Mouse (Mus musculus): ENCODE measurements at regions not wholly inside any gene's neighbourhood (a gene's known extent, or its start where the extent isn't known, plus 50 kb on each side); places are given as distances from the start of the nearest gene placed in this dataset.

GRCm38 (mm10) chr12:21505731-21506368 is 88.4 kb upstream of the Ywhaq start:
- TF ChIP-seq CEBPB (IDR thresholded peaks at IDR 0.05; ENCODE audit: low read depth): no peak
- TF ChIP-seq MYOG (IDR thresholded peaks at IDR 0.05; ENCODE audit: control insufficient read depth, extremely low read depth, insufficient read length): no peak
- no peak for TF ChIP-seq USF1 (IDR thresholded peaks at IDR 0.05; ENCODE audit: low read depth)
- no peak for TF ChIP-seq MYOD1 (IDR thresholded peaks at IDR 0.05; ENCODE audit: control insufficient read depth, insufficient read length, low read depth)
- TF ChIP-seq CTCF (IDR thresholded peaks at IDR 0.05; ENCODE audit: control insufficient read depth, insufficient read depth, insufficient read length): no peak
- no peak for TF ChIP-seq FOSL1 (IDR thresholded peaks at IDR 0.05; ENCODE audit: insufficient read depth, low read length, poor library complexity, severe bottlenecking)
- TF ChIP-seq MAX (IDR thresholded peaks at IDR 0.05): no peak
- Histone ChIP-seq H3K79me2 (ENCODE audit: control insufficient read depth, insufficient read depth) (no peaks in the 10 kb centered on the region), H3K27me3 (ENCODE audit: control insufficient read depth, insufficient read depth, insufficient read length) (no peaks in the 10 kb centered on the region), H3K36me3 (ENCODE audit: control insufficient read depth, insufficient read depth) (no peaks in the 10 kb centered on the region), H3ac (ENCODE audit: control insufficient read depth, insufficient read length, low read depth) (no peak overlapping the region), H3K4me3 (ENCODE audit: insufficient read depth, poor library complexity, severe bottlenecking) (no peak overlapping the region), H3K79me3 (ENCODE audit: low read depth) (no peaks in the 10 kb centered on the region)

GRCm38 (mm10) chr12:21503250-21503649 is 85.8 kb upstream of the Ywhaq start:
- Histone ChIP-seq H3K27me3 (ENCODE audit: control insufficient read depth, insufficient read depth, insufficient read length) (no peaks in the 10 kb centered on the region), H3K79me3 (ENCODE audit: low read depth) (no peaks in the 10 kb centered on the region), H3K79me2 (ENCODE audit: control insufficient read depth, insufficient read depth) (no peaks in the 10 kb centered on the region), H3K4me3 (ENCODE audit: insufficient read depth, poor library complexity, severe bottlenecking) (no peak overlapping the region), H3ac (ENCODE audit: control insufficient read depth, insufficient read length, low read depth) (no peak overlapping the region), H3K36me3 (ENCODE audit: control insufficient read depth, insufficient read depth) (no peaks in the 10 kb centered on the region)
- TF ChIP-seq CEBPB (IDR thresholded peaks at IDR 0.05; ENCODE audit: low read depth) (no peak), MAX (IDR thresholded peaks at IDR 0.05) (no peak), CTCF (IDR thresholded peaks at IDR 0.05; ENCODE audit: control insufficient read depth, insufficient read depth, insufficient read length) (no peak), USF1 (IDR thresholded peaks at IDR 0.05; ENCODE audit: low read depth) (no peak), FOSL1 (IDR thresholded peaks at IDR 0.05; ENCODE audit: insufficient read depth, low read length, poor library complexity, severe bottlenecking) (no peak), MYOG (IDR thresholded peaks at IDR 0.05; ENCODE audit: control insufficient read depth, extremely low read depth, insufficient read length) (no peak), MYOD1 (IDR thresholded peaks at IDR 0.05; ENCODE audit: control insufficient read depth, insufficient read length, low read depth) (no peak)

DNA sequence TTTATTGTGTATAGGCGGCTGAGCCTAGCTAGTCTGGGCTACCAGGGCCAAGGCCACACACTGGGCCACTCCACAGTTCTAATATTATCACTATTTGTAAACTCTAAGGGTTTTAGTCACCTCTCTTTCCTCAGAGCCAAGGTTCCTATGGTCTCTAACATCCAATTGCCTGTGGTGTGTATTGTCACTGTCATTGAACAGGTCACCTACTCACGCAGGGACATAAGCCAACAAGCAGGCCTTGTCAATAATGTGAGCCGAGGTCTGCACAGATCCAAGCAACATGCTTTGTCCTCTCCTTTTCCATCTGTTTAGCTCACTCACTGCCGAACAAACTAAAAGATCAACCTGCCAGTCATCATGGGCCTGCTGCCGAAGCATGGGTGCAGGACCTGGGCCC is 79.5 kb upstream of the Ywhaq start:
- Histone ChIP-seq H3K27me3 (ENCODE audit: control insufficient read depth, insufficient read depth, insufficient read length) (no peaks in the 10 kb centered on the region), H3K79me3 (ENCODE audit: low read depth) (no peaks in the 10 kb centered on the region), H3K36me3 (ENCODE audit: control insufficient read depth, insufficient read depth) (no peaks in the 10 kb centered on the region), H3K4me3 (ENCODE audit: insufficient read depth, poor library complexity, severe bottlenecking) (no peak overlapping the region), H3ac (ENCODE audit: control insufficient read depth, insufficient read length, low read depth) (no peak overlapping the region), H3K79me2 (ENCODE audit: control insufficient read depth, insufficient read depth) (no peaks in the 10 kb centered on the region)
- TF ChIP-seq MAX (IDR thresholded peaks at IDR 0.05) (no peak), FOSL1 (IDR thresholded peaks at IDR 0.05; ENCODE audit: insufficient read depth, low read length, poor library complexity, severe bottlenecking) (no peak), MYOD1 (IDR thresholded peaks at IDR 0.05; ENCODE audit: control insufficient read depth, insufficient read length, low read depth) (no peak), CTCF (IDR thresholded peaks at IDR 0.05; ENCODE audit: control insufficient read depth, insufficient read depth, insufficient read length) (no peak), MYOG (IDR thresholded peaks at IDR 0.05; ENCODE audit: control insufficient read depth, extremely low read depth, insufficient read length) (no peak), USF1 (IDR thresholded peaks at IDR 0.05; ENCODE audit: low read depth) (no peak)

- H3K36me3 ChIP-seq (ENCODE audit: control insufficient read depth, insufficient read depth): no peaks in the 10 kb centered on the region
- H3K79me3 ChIP-seq (ENCODE audit: low read depth): no peaks in the 10 kb centered on the region
- H3ac ChIP-seq (ENCODE audit: control insufficient read depth, insufficient read length, low read depth): no peak overlapping the region
- no peaks in the 10 kb centered on the region for H3K79me2 ChIP-seq (ENCODE audit: control insufficient read depth, insufficient read depth)
- H3K4me3 ChIP-seq (ENCODE audit: insufficient read depth, poor library complexity, severe bottlenecking): no peak overlapping the region
- no peaks in the 10 kb centered on the region for H3K27me3 ChIP-seq (ENCODE audit: control insufficient read depth, insufficient read depth, insufficient read length)
- TF ChIP-seq FOSL1 (IDR thresholded peaks at IDR 0.05; ENCODE audit: insufficient read depth, low read length, poor library complexity, severe bottlenecking) (no peak), MAX (IDR thresholded peaks at IDR 0.05) (no peak), USF1 (IDR thresholded peaks at IDR 0.05; ENCODE audit: low read depth) (no peak), MYOD1 (IDR thresholded peaks at IDR 0.05; ENCODE audit: control insufficient read depth, insufficient read length, low read depth) (no peak), CTCF (IDR thresholded peaks at IDR 0.05; ENCODE audit: control insufficient read depth, insufficient read depth, insufficient read length) (no peak), MYOG (IDR thresholded peaks at IDR 0.05; ENCODE audit: control insufficient read depth, extremely low read depth, insufficient read length) (no peak), CEBPB (IDR thresholded peaks at IDR 0.05; ENCODE audit: low read depth) (no peak)
These were observed 78.1 kb upstream of the Ywhaq start for GRCm38 (mm10) chr12:21495511-21495910.

GRCm38 (mm10) chr12:21493471-21493870 is 76.0 kb upstream of the Ywhaq start:
- no peaks in the 10 kb centered on the region for H3K27me3 ChIP-seq (ENCODE audit: control insufficient read depth, insufficient read depth, insufficient read length)
- no peak overlapping the region for H3K4me3 ChIP-seq (ENCODE audit: insufficient read depth, poor library complexity, severe bottlenecking)
- no peaks in the 10 kb centered on the region for H3K36me3 ChIP-seq (ENCODE audit: control insufficient read depth, insufficient read depth)
- H3K79me3 ChIP-seq (ENCODE audit: low read depth): no peaks in the 10 kb centered on the region
- TF ChIP-seq CTCF (IDR thresholded peaks at IDR 0.05; ENCODE audit: control insufficient read depth, insufficient read depth, insufficient read length): no peak
- TF ChIP-seq FOSL1 (IDR thresholded peaks at IDR 0.05; ENCODE audit: insufficient read depth, low read length, poor library complexity, severe bottlenecking): no peak
- TF ChIP-seq MYOD1 (IDR thresholded peaks at IDR 0.05; ENCODE audit: control insufficient read depth, insufficient read length, low read depth): no peak
- no peak for TF ChIP-seq MYOG (IDR thresholded peaks at IDR 0.05; ENCODE audit: control insufficient read depth, extremely low read depth, insufficient read length)
- no peak for TF ChIP-seq CEBPB (IDR thresholded peaks at IDR 0.05; ENCODE audit: low read depth)
- TF ChIP-seq USF1 (IDR thresholded peaks at IDR 0.05; ENCODE audit: low read depth): no peak
- TF ChIP-seq MAX (IDR thresholded peaks at IDR 0.05): no peak
- no peak overlapping the region for H3ac ChIP-seq (ENCODE audit: control insufficient read depth, insufficient read length, low read depth)
- no peaks in the 10 kb centered on the region for H3K79me2 ChIP-seq (ENCODE audit: control insufficient read depth, insufficient read depth)

All from C2C12 (cell line).